Mouse (Mus musculus): ENCODE data around the gene Slc5a5.

DNA sequence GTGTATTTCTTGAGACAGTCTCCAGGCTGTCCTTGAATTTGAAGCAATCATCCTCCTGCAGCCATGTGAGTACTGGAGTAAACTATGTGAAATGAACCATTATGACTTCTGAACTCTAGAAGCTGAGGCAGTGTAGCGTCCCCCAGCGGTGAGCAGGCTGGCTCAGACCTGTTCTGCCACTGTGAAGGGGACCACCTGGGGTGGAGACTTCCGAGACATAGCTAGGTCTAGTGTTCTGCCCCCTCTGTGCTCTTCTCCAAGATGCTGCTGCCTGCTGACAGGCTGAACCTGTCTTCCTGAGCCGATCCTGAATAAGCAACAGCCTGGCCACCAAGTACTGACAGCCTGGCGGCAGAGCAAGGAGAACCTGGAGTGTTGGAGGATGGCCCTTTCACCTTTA lies 47.4 kb downstream of the Slc5a5 start:
- no peak for TF ChIP-seq CTCF (IDR thresholded peaks at IDR 0.05; ENCODE audit: borderline replicate concordance, insufficient read depth, low read depth, low read length)
- TF ChIP-seq POLR2A (IDR thresholded peaks at IDR 0.05; ENCODE audit: borderline replicate concordance, insufficient read depth, low read length): no peak
